Mouse (Mus musculus) gastrocnemius, postnatal 10 days (tissue): ENCODE data around the gene Krt32. TPM values are rescaled to one million over a fixed set of nuclear protein-coding genes. Genes with fewer than 3 reads are reported as not detected.

Experiments used
- DNase-seq: peaks from one replicate; pipeline ENCODE4 v3.0.0; 2021; ENCODE audit warnings: mixed read lengths
- long read RNA-seq, 2 experiments: library from polyadenylated mRNA; stranded (forward); transcript quantifications; one replicate each; pipeline ENCODE4 v2.0.0; 2021
- total RNA-seq, 2 experiments: library from RNA; stranded (reverse); gene quantifications; 2 replicates each; pipeline ENCODE4 v1.2.3; 2021

Gene Krt32
- total RNA-seq = not detected
- long read RNA-seq, experiment 1 = 0 reads
- long read RNA-seq, experiment 2 = 0 reads

GRCm38 (mm10) chr11:100087861-100088260 lies at the start of gene Krt32:
TSS of gene Krt32 (minus strand) at chr11:100088226.
- no peak for DNase-seq

- DNase-seq = no peak
Measured at GRCm38 (mm10) chr11:100137693-100138092, 49.7 kb upstream of the Krt32 start.

GRCm38 (mm10) chr11:100136559-100136958 lies 48.5 kb upstream of the Krt32 start:
- no peak for DNase-seq

- DNase-seq = no peak
Measured at GRCm38 (mm10) chr11:100135731-100136130, 47.7 kb upstream of the Krt32 start, which contains the start of gene Krt15. TSS of gene Krt15 (minus strand) at chr11:100135928.

- no peak for DNase-seq
Measured at GRCm38 (mm10) chr11:100124901-100125300, 36.9 kb upstream of the Krt32 start.

- DNase-seq = no peak
Measured at GRCm38 (mm10) chr11:100121466-100121865, 33.4 kb upstream of the Krt32 start, which contains the start of gene Krt13. TSS of gene Krt13 (minus strand) at chr11:100121566.

GRCm38 (mm10) chr11:100120331-100120730 lies 32.3 kb upstream of the Krt32 start:
- no peak for DNase-seq

GRCm38 (mm10) chr11:100113742-100114029 lies 25.7 kb upstream of the Krt32 start:
- DNase-seq = no peak

GRCm38 (mm10) chr11:100112935-100113741 lies 25.1 kb upstream of the Krt32 start:
- no peak for DNase-seq

- no peak for DNase-seq
Measured at GRCm38 (mm10) chr11:100105576-100106122, 17.6 kb upstream of the Krt32 start, which contains the start of gene Krt36. TSS of gene Krt36 (minus strand) at chr11:100105626.

GRCm38 (mm10) chr11:100102693-100103429 lies 14.8 kb upstream of the Krt32 start:
- no peak for DNase-seq

GRCm38 (mm10) chr11:100100391-100100790 lies 12.4 kb upstream of the Krt32 start:
- no peak for DNase-seq

GRCm38 (mm10) chr11:100097819-100098218 lies 9.8 kb upstream of the Krt32 start:
- DNase-seq = no peak

GRCm38 (mm10) chr11:100096141-100096540 lies 8.1 kb upstream of the Krt32 start, which contains the start of gene Krt35:
TSS of gene Krt35 (minus strand) at chr11:100096241.
- no peak for DNase-seq

GRCm38 (mm10) chr11:100088378-100089025 lies 476 bp upstream of the Krt32 start:
- no peak for DNase-seq

- no peak for DNase-seq
Measured at GRCm38 (mm10) chr11:100073873-100074272, 14.2 kb downstream of the Krt32 start.

- no peak for DNase-seq
Measured at GRCm38 (mm10) chr11:100067293-100068036, 20.6 kb downstream of the Krt32 start.

- DNase-seq = no peak
Measured at GRCm38 (mm10) chr11:100066236-100067010, 21.6 kb downstream of the Krt32 start.

- DNase-seq = no peak
Measured at GRCm38 (mm10) chr11:100058875-100059274, 29.2 kb downstream of the Krt32 start.

- no peak for DNase-seq
Measured at GRCm38 (mm10) chr11:100055686-100056655, 32.1 kb downstream of the Krt32 start.
